Mouse (Mus musculus): ENCODE measurements around the gene Fbxo9.

- no peak for TF ChIP-seq POLR2A (IDR thresholded peaks at IDR 0.05; ENCODE audit: control insufficient read depth, low read depth, low read length)
- TF ChIP-seq CTCF (IDR thresholded peaks at IDR 0.05; ENCODE audit: control insufficient read depth, insufficient read depth, insufficient replicate concordance, low read depth, low read length) = no peak
Observed at GRCm38 (mm10) chr9:78073713-78074340, 35.0 kb downstream of the Fbxo9 start.

Data from testis, adult 2 months (tissue).